Mouse (Mus musculus): ENCODE data around the gene Ahcyl2. TPM values are rescaled to one million over a fixed set of nuclear protein-coding genes. Genes with fewer than 3 reads are reported as not detected.
A peak's percentile ranks its signal among the peaks of the same experiment; 100 is the strongest.

Gene Ahcyl2
- total and polyA plus RNA-seq, 2 experiments from 2014 or later, result 16.0 to 66.7 TPM

- Histone ChIP-seq H3K4me2 (ENCODE audit: low read depth, low read length, poor library complexity, severe bottlenecking) (no peak overlapping the region), H3K27me3 (ENCODE audit: insufficient read depth, low read length) (no peaks in the 10 kb centered on the region), H3K9me3 (ENCODE audit: low read length) (no peaks in the 10 kb centered on the region), H3K9ac (replicated peaks; ENCODE audit: low read length, poor library complexity, severe bottlenecking) (no peak overlapping the region), H3K4me3 (ENCODE audit: low read depth, low read length) (no peak overlapping the region), H3K4me1 (ENCODE audit: insufficient read depth, low read length) (no peaks in the 10 kb centered on the region), H3K36me3 (ENCODE audit: insufficient read depth, low read length) (no peaks in the 10 kb centered on the region), H3K27ac (ENCODE audit: low read depth, low read length) (no peak overlapping the region)
- DNase-seq (ENCODE audit: low spot score), result no peak
- no peak for ATAC-seq (ENCODE audit: low FRiP score)
- TF ChIP-seq CTCF (IDR thresholded peaks at IDR 0.05), result no peak
- WGBS, result 82% methylated on average over 6 of the region's 6 CpGs
Observed at GRCm38 (mm10) chr6:29794582-29794981, 26.8 kb downstream of the Ahcyl2 start.

- H3K4me1 ChIP-seq (ENCODE audit: insufficient read depth, low read length), result no peaks in the 10 kb centered on the region
- no peaks in the 10 kb centered on the region for H3K9me3 ChIP-seq (ENCODE audit: low read length)
- H3K27ac ChIP-seq (ENCODE audit: low read depth, low read length), result no peak overlapping the region
- no peak for TF ChIP-seq CTCF (IDR thresholded peaks at IDR 0.05)
- DNase-seq (ENCODE audit: low spot score) (no peak), ATAC-seq (ENCODE audit: low FRiP score) (no peak)
- 89% methylated on average over 1 of the region's 1 CpGs for WGBS
- no peaks in the 10 kb centered on the region for H3K27me3 ChIP-seq (ENCODE audit: insufficient read depth, low read length)
- no peaks in the 10 kb centered on the region for H3K36me3 ChIP-seq (ENCODE audit: insufficient read depth, low read length)
- no peak overlapping the region for H3K4me3 ChIP-seq (ENCODE audit: low read depth, low read length)
- no peak overlapping the region for H3K9ac ChIP-seq (replicated peaks; ENCODE audit: low read length, poor library complexity, severe bottlenecking)
- H3K4me2 ChIP-seq (ENCODE audit: low read depth, low read length, poor library complexity, severe bottlenecking), result no peak overlapping the region
Observed at GRCm38 (mm10) chr6:29802979-29803378, 35.2 kb downstream of the Ahcyl2 start.

DNA sequence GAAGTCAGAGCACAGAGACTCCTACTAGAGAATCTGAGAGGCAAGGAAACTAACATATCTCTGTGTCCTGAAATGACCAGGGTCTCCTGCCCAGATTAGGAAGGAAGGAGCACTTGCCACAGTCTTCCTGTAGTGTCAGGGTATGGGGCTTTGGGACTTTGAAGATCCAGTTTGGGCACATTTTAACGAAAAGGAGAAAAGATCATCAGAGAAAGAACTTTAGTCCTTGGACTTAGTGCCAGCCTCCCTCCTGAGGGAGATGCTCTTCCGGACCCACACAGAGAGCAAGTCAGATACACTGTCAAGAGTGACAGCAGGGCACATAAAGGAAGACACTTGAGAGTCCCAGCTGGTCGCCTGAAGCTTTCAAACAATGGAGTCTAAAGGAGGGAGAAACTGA is 36.2 kb downstream of the Ahcyl2 start:
- no peak overlapping the region for H3K4me3 ChIP-seq (ENCODE audit: low read depth, low read length)
- no peak for ATAC-seq (ENCODE audit: low FRiP score)
- no peaks in the 10 kb centered on the region for H3K36me3 ChIP-seq (ENCODE audit: insufficient read depth, low read length)
- no peak overlapping the region for H3K4me2 ChIP-seq (ENCODE audit: low read depth, low read length, poor library complexity, severe bottlenecking)
- no peak for DNase-seq (ENCODE audit: low spot score)
- no peak overlapping the region for H3K27ac ChIP-seq (ENCODE audit: low read depth, low read length)
- no peaks in the 10 kb centered on the region for H3K27me3 ChIP-seq (ENCODE audit: insufficient read depth, low read length)
- H3K9me3 ChIP-seq (ENCODE audit: low read length), result no peaks in the 10 kb centered on the region
- H3K4me1 ChIP-seq (ENCODE audit: insufficient read depth, low read length), result no peaks in the 10 kb centered on the region
- 64% methylated on average over 3 of the region's 3 CpGs for WGBS
- TF ChIP-seq CTCF (IDR thresholded peaks at IDR 0.05), result no peak
- no peak overlapping the region for H3K9ac ChIP-seq (replicated peaks; ENCODE audit: low read length, poor library complexity, severe bottlenecking)

DNA sequence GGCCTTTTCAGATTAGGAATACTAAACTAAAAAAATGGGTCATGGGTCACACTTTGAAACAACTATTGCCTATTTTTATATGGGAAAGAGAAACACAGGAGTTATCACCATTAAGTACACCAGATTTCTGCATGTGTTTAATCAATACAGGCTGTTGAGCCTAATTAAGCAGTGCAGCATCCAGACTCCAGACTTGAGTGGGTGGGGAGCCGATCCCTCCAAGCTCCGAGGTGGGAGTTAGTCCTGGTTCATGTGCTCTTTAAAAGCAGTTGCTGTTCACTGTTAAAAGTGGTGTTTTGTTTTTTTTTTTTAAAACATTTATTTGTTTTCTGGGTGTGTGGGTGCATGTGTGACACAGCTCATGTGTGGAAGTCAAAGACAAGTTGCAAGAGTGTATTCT is 37.6 kb downstream of the Ahcyl2 start:
- H3K4me3 ChIP-seq (ENCODE audit: low read depth, low read length), result no peak overlapping the region
- no peak overlapping the region for H3K4me2 ChIP-seq (ENCODE audit: low read depth, low read length, poor library complexity, severe bottlenecking)
- no peak overlapping the region for H3K9ac ChIP-seq (replicated peaks; ENCODE audit: low read length, poor library complexity, severe bottlenecking)
- TF ChIP-seq CTCF (IDR thresholded peaks at IDR 0.05), result no peak
- H3K27ac ChIP-seq (ENCODE audit: low read depth, low read length), result no peak overlapping the region
- WGBS, result 86% methylated on average over 2 of the region's 2 CpGs
- no peaks in the 10 kb centered on the region for H3K36me3 ChIP-seq (ENCODE audit: insufficient read depth, low read length)
- H3K27me3 ChIP-seq (ENCODE audit: insufficient read depth, low read length), result no peaks in the 10 kb centered on the region
- no peaks in the 10 kb centered on the region for H3K9me3 ChIP-seq (ENCODE audit: low read length)
- ATAC-seq (ENCODE audit: low FRiP score) (no peak), DNase-seq (ENCODE audit: low spot score) (no peak)
- no peaks in the 10 kb centered on the region for H3K4me1 ChIP-seq (ENCODE audit: insufficient read depth, low read length)

GRCm38 (mm10) chr6:29812076-29812475 is 44.3 kb downstream of the Ahcyl2 start:
- no peak for DNase-seq (ENCODE audit: low spot score)
- Histone ChIP-seq H3K27ac (ENCODE audit: low read depth, low read length) (no peak overlapping the region), H3K4me2 (ENCODE audit: low read depth, low read length, poor library complexity, severe bottlenecking) (no peak overlapping the region), H3K9me3 (ENCODE audit: low read length) (no peaks in the 10 kb centered on the region), H3K4me3 (ENCODE audit: low read depth, low read length) (no peak overlapping the region), H3K4me1 (ENCODE audit: insufficient read depth, low read length) (peaks cover 6% of the 10 kb centered on the region), H3K36me3 (ENCODE audit: insufficient read depth, low read length) (no peaks in the 10 kb centered on the region), H3K27me3 (ENCODE audit: insufficient read depth, low read length) (no peaks in the 10 kb centered on the region), H3K9ac (replicated peaks; ENCODE audit: low read length, poor library complexity, severe bottlenecking) (no peak overlapping the region)
- no peak for ATAC-seq (ENCODE audit: low FRiP score)
- no peak for TF ChIP-seq CTCF (IDR thresholded peaks at IDR 0.05)
- 94% methylated on average over 2 of the region's 2 CpGs for WGBS

DNA sequence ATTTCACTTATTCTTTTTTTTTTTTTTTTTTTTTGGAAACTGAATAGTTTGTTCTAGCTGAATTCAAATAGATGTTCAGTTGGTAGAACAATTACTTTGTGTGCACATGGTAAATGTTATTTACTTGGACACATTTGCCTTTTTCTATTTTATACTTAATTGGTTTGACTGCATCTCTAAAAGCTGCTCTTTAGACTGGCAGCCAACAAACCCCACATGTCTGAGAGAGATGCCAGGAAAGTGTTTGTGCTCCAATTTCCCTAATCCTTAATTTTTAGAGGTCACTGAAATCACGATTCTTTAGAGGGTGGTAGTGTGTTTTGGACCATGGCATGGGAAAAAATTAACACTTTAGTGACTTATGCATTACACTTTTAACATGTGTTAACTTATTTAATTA is 44.8 kb downstream of the Ahcyl2 start:
- no peak overlapping the region for H3K4me3 ChIP-seq (ENCODE audit: low read depth, low read length)
- ATAC-seq (ENCODE audit: low FRiP score) (no peak), DNase-seq (ENCODE audit: low spot score) (peak; percentile 38)
- 30% methylated on average over 1 of the region's 1 CpGs for WGBS
- no peak overlapping the region for H3K9ac ChIP-seq (replicated peaks; ENCODE audit: low read length, poor library complexity, severe bottlenecking)
- H3K36me3 ChIP-seq (ENCODE audit: insufficient read depth, low read length), result no peaks in the 10 kb centered on the region
- TF ChIP-seq CTCF (IDR thresholded peaks at IDR 0.05), result no peak
- no peaks in the 10 kb centered on the region for H3K27me3 ChIP-seq (ENCODE audit: insufficient read depth, low read length)
- no peak overlapping the region for H3K4me2 ChIP-seq (ENCODE audit: low read depth, low read length, poor library complexity, severe bottlenecking)
- no peaks in the 10 kb centered on the region for H3K9me3 ChIP-seq (ENCODE audit: low read length)
- no peak overlapping the region for H3K27ac ChIP-seq (ENCODE audit: low read depth, low read length)
- peaks cover 6% of the 10 kb centered on the region for H3K4me1 ChIP-seq (ENCODE audit: insufficient read depth, low read length)
